Mouse (Mus musculus): Measurements from ENCODE around the gene Dus2.

GRCm38 (mm10) chr8:106063046-106063445 lies 71.9 kb downstream of the Dus2 start:
- TF ChIP-seq CHD2 (IDR thresholded peaks at IDR 0.05; ENCODE audit: low read depth, low read length): no peak
- TF ChIP-seq ZC3H11A (IDR thresholded peaks at IDR 0.05; ENCODE audit: borderline replicate concordance, low read depth, low read length): no peak
- no peak for TF ChIP-seq MAFK (IDR thresholded peaks at IDR 0.05; ENCODE audit: insufficient read depth, low read depth, low read length)
- TF ChIP-seq HCFC1 (IDR thresholded peaks at IDR 0.05; ENCODE audit: borderline replicate concordance, insufficient read depth, low read length): no peak
